Mouse (Mus musculus): ENCODE data around the gene Cst13.

Cst13 gene

GRCm38 (mm10) chr2:148819909-148820308 lies at the start of gene Cst13:
Cst13 (plus strand) TSS chr2:148820081.
- in situ Hi-C loops (cut with MboI; ENCODE audit: unreplicated experiment in 2 of 2), result no loop called here

- in situ Hi-C loops (cut with MboI; ENCODE audit: unreplicated experiment in 2 of 2), result loop anchor here in 1 of 2 experiments (25.0 kb wide), 2 partner anchors 1366 to 1384 kb away; partner anchors contain the start of gene Zfp120
Observed at GRCm38 (mm10) chr2:148771397-148771796, 48.5 kb upstream of the Cst13 start, which contains the start of gene Cst11. Cst11 (minus strand) TSS chr2:148771497.

- in situ Hi-C loops (cut with MboI; ENCODE audit: unreplicated experiment in 2 of 2), result no loop called here
Observed at GRCm38 (mm10) chr2:148781709-148782108, 38.2 kb upstream of the Cst13 start, which contains the start of gene 8030411F24Rik. 8030411F24Rik (plus strand) TSS chr2:148782009.

GRCm38 (mm10) chr2:148789142-148789541 lies 30.7 kb upstream of the Cst13 start, which contains the start of gene Cst12:
Cst12 (plus strand) TSS chr2:148789361.
- in situ Hi-C loops (cut with MboI; ENCODE audit: unreplicated experiment in 2 of 2), result no loop called here

GRCm38 (mm10) chr2:148798485-148798884 lies 21.4 kb upstream of the Cst13 start, which contains the start of gene Cst8:
Cst8 (plus strand) TSS chr2:148798785.
- in situ Hi-C loops (cut with MboI; ENCODE audit: unreplicated experiment in 2 of 2), result no loop called here

- in situ Hi-C loops (cut with MboI; ENCODE audit: unreplicated experiment in 2 of 2), result no loop called here
Observed at GRCm38 (mm10) chr2:148801491-148801921, 18.4 kb upstream of the Cst13 start.

- in situ Hi-C loops (cut with MboI; ENCODE audit: unreplicated experiment in 2 of 2), result no loop called here
Observed at GRCm38 (mm10) chr2:148806696-148807095, 13.2 kb upstream of the Cst13 start.

GRCm38 (mm10) chr2:148825986-148826385 lies 6.1 kb downstream of the Cst13 start:
- in situ Hi-C loops (cut with MboI; ENCODE audit: unreplicated experiment in 2 of 2), result no loop called here

GRCm38 (mm10) chr2:148834912-148835311 lies 15.0 kb downstream of the Cst13 start, which contains the start of gene Cst9:
Cst9 (plus strand) TSS chr2:148835147.
- in situ Hi-C loops (cut with MboI; ENCODE audit: unreplicated experiment in 2 of 2), result no loop called here

- in situ Hi-C loops (cut with MboI; ENCODE audit: unreplicated experiment in 2 of 2), result no loop called here
Observed at GRCm38 (mm10) chr2:148838075-148838777, 18.3 kb downstream of the Cst13 start.

- in situ Hi-C loops (cut with MboI; ENCODE audit: unreplicated experiment in 2 of 2), result no loop called here
Observed at GRCm38 (mm10) chr2:148839224-148839623, 19.3 kb downstream of the Cst13 start.

GRCm38 (mm10) chr2:148851116-148851906 lies 31.4 kb downstream of the Cst13 start:
- in situ Hi-C loops (cut with MboI; ENCODE audit: unreplicated experiment in 2 of 2), result loop anchor here (5.0 kb wide), 2 partner anchors 51 to 99 kb away; partner anchors contain the start of gene Cstl1 (in 2 of the 2)

- in situ Hi-C loops (cut with MboI; ENCODE audit: unreplicated experiment in 2 of 2), result no loop called here
Observed at GRCm38 (mm10) chr2:148856630-148857400, 36.9 kb downstream of the Cst13 start.

- in situ Hi-C loops (cut with MboI; ENCODE audit: unreplicated experiment in 2 of 2), result no loop called here
Observed at GRCm38 (mm10) chr2:148857506-148857905, 37.6 kb downstream of the Cst13 start.

- in situ Hi-C loops (cut with MboI; ENCODE audit: unreplicated experiment in 2 of 2), result no loop called here
Observed at GRCm38 (mm10) chr2:148860993-148861392, 41.1 kb downstream of the Cst13 start.

GRCm38 (mm10) chr2:148861693-148862092 lies 41.8 kb downstream of the Cst13 start:
- in situ Hi-C loops (cut with MboI; ENCODE audit: unreplicated experiment in 2 of 2), result no loop called here

GRCm38 (mm10) chr2:148864966-148865365 lies 45.1 kb downstream of the Cst13 start, which contains the start of gene 9230104L09Rik:
9230104L09Rik (minus strand) TSS chr2:148865038.
- in situ Hi-C loops (cut with MboI; ENCODE audit: unreplicated experiment in 2 of 2), result no loop called here

- in situ Hi-C loops (cut with MboI; ENCODE audit: unreplicated experiment in 2 of 2), result no loop called here
Observed at GRCm38 (mm10) chr2:148868959-148869358, 49.1 kb downstream of the Cst13 start.

- in situ Hi-C loops (cut with MboI; ENCODE audit: unreplicated experiment in 2 of 2), result loop anchor here (10.0 kb wide), 3 partner anchors 306 to 1794 kb away; partner anchors contain the start of gene Acss1 (in 1 of the 2)
Observed at GRCm38 (mm10) chr2:148870526-148870925, 50.6 kb downstream of the Cst13 start.

- in situ Hi-C loops (cut with MboI; ENCODE audit: unreplicated experiment in 2 of 2), result loop anchor here (10.0 kb wide), 3 partner anchors 308 to 1792 kb away; partner anchors contain the start of gene Acss1 (in 1 of the 2)
Observed at GRCm38 (mm10) chr2:148872860-148873259, 53.0 kb downstream of the Cst13 start.
